Mouse (Mus musculus): ENCODE measurements at regions not wholly inside any gene's neighbourhood (a gene's known extent, or its start where the extent isn't known, plus 50 kb on each side); places are given as distances from the start of the nearest gene placed in this dataset.

GRCm38 (mm10) chr3:143090886-143091285, 209.1 kb upstream of the Pkn2 start:
- TF ChIP-seq CTCF (IDR thresholded peaks at IDR 0.05; ENCODE audit: low read depth) (no peak), EP300 (optimal IDR thresholded peaks at IDR 0.05) (no peak)
